Mouse (Mus musculus) E14TG2a.4 (cell line): ENCODE results near the gene Cpvl.

Experiments used
- CTCF ChIP-seq: conservative IDR thresholded peaks from 2 replicates; pipeline ENCODE4 v1.5.1; 2014; ENCODE audit warnings: low read length
- NANOG ChIP-seq: IDR thresholded peaks from 2 replicates; pipeline ENCODE4 v1.6.1; 2014; ENCODE audit warnings: borderline replicate concordance, low read length, mixed read lengths
- POU5F1 ChIP-seq: IDR thresholded peaks from 2 replicates; pipeline ENCODE4 v1.6.1; 2014; ENCODE audit warnings: low read length, borderline replicate concordance

- TF ChIP-seq CTCF, result no peak
- no peak for TF ChIP-seq POU5F1
- no peak for TF ChIP-seq NANOG
These were observed 12.6 kb downstream of the Cpvl start for GRCm38 (mm10) chr6:53965900-53966299.
